Mouse (Mus musculus) kidney, adult 2 months (tissue): Measurements from ENCODE around the gene Krt35. TPM values are rescaled to one million over a fixed set of nuclear protein-coding genes. Genes with fewer than 3 reads are reported as not detected.

Experiments used
- DNase-seq: peaks from one replicate; pipeline ENCODE4 v3.0.0; 2021
- H3K27ac ChIP-seq: fragments of 200-500 bp; 2 replicates; pipeline ENCODE4 v1.5.1; 2012; ENCODE audit warnings: low read depth, low read length, control low read depth, inconsistent platforms; ENCODE audit not compliant: insufficient read depth
- H3K27me3 ChIP-seq: fragments of 200-500 bp; replicated peaks from 2 replicates; pipeline ENCODE4 v1.6.1; 2012; ENCODE audit warnings: mild to moderate bottlenecking, moderate library complexity, low read length, inconsistent platforms; ENCODE audit not compliant: control insufficient read depth, insufficient read depth
- H3K36me3 ChIP-seq: fragments of 200-500 bp; 2 replicates; pipeline ENCODE4 v1.6.1; 2012; ENCODE audit warnings: mild to moderate bottlenecking, moderate library complexity, low read length, inconsistent platforms; ENCODE audit not compliant: control insufficient read depth, insufficient read depth
- H3K4me1 ChIP-seq: fragments of 200-500 bp; 2 replicates; pipeline ENCODE4 v1.6.1; 2011; ENCODE audit warnings: low read length; ENCODE audit not compliant: control insufficient read depth, insufficient read depth
- H3K4me3 ChIP-seq: fragments of 200-500 bp; 2 replicates; pipeline ENCODE4 v1.5.1; 2011; ENCODE audit warnings: mild to moderate bottlenecking, low read depth, low read length, control low read depth; ENCODE audit not compliant: insufficient read depth
- CTCF ChIP-seq: fragments of 200-500 bp; conservative IDR thresholded peaks from 2 replicates; pipeline ENCODE4 v1.5.1; 2011; ENCODE audit warnings: low read depth, mild to moderate bottlenecking, control low read depth, low read length, moderate library complexity, mixed read lengths; ENCODE audit not compliant: insufficient read depth, insufficient read length
- POLR2A ChIP-seq: fragments of 200-500 bp; IDR thresholded peaks from one replicate; pipeline ENCODE4 v1.6.1; 2011; ENCODE audit warnings: low read depth, low read length, control low read depth
- WGBS: fragments of 180-500 bp; shearing (Covaris S2); methylation state at CpG from one replicate; pipeline ENCODE4 v1.1.7; 2018; 5-methylcytosine and 5-hydroxymethylcytosine counted together
- polyA plus RNA-seq: library from polyadenylated mRNA; depleted of rRNA; stranded (reverse); fragments of >200 nt; gene quantifications from 2 replicates; pipeline ENCODE4 v1.2.3, GENCODE M21; 2012; rRNA removed

Gene Krt35
- polyA plus RNA-seq, 1 experiment: not detected

- 46% methylated on average over 8 of the region's 8 CpGs for WGBS
- TF ChIP-seq POLR2A (no peak), CTCF (no peak)
Observed at GRCm38 (mm10) chr11:100058875-100059274, 37.2 kb downstream of the Krt35 start.

GRCm38 (mm10) chr11:100055686-100056655 is 40.1 kb downstream of the Krt35 start:
- no peak for TF ChIP-seq POLR2A
- no peak for TF ChIP-seq CTCF
- no peaks in the 10 kb centered on the region for H3K36me3 ChIP-seq
- H3K27me3 ChIP-seq: no peaks in the 10 kb centered on the region
- no peak for DNase-seq
- H3K4me3 ChIP-seq: no peak overlapping the region
- WGBS: 61% methylated on average over 9 of the region's 9 CpGs
- H3K27ac ChIP-seq: no peak overlapping the region
- H3K4me1 ChIP-seq: no peaks in the 10 kb centered on the region

More at GRCm38 (mm10) chr11:100058875-100059274, 37.2 kb downstream of the Krt35 start:
- Histone ChIP-seq H3K4me1 (no peaks in the 10 kb centered on the region), H3K27me3 (no peaks in the 10 kb centered on the region), H3K36me3 (no peaks in the 10 kb centered on the region), H3K4me3 (no peak overlapping the region), H3K27ac (no peak overlapping the region)
- no peak for DNase-seq

- WGBS: 87% methylated on average over 3 of the region's 3 CpGs
- DNase-seq: no peak
- Histone ChIP-seq H3K4me1 (no peaks in the 10 kb centered on the region), H3K27ac (no peak within 1 kb of the TSS), H3K27me3 (no peaks in the 10 kb centered on the region), H3K36me3 (no peaks in the 10 kb centered on the region), H3K4me3 (no peak within 1 kb of the TSS)
- no peak for TF ChIP-seq CTCF
- no peak for TF ChIP-seq POLR2A
Observed at GRCm38 (mm10) chr11:100050451-100050850, 45.6 kb downstream of the Krt35 start, which contains the start of gene Krt31. Gene Krt31 (minus strand): TSS chr11:100050551.

- TF ChIP-seq POLR2A (no peak), CTCF (no peak)
- Histone ChIP-seq H3K27ac (no peak overlapping the region), H3K4me3 (no peak overlapping the region), H3K4me1 (no peaks in the 10 kb centered on the region), H3K36me3 (no peaks in the 10 kb centered on the region), H3K27me3 (no peaks in the 10 kb centered on the region)
- DNase-seq: no peak
- 94% methylated on average over 2 of the region's 2 CpGs for WGBS
Observed at GRCm38 (mm10) chr11:100047193-100047592, 48.8 kb downstream of the Krt35 start.

- Histone ChIP-seq H3K27me3 (no peaks in the 10 kb centered on the region), H3K27ac (no peak overlapping the region), H3K4me1 (no peaks in the 10 kb centered on the region), H3K4me3 (no peak overlapping the region), H3K36me3 (no peaks in the 10 kb centered on the region)
- DNase-seq: no peak
- WGBS: 70% methylated on average over 6 of the region's 6 CpGs
- TF ChIP-seq POLR2A: no peak
- no peak for TF ChIP-seq CTCF
Observed at GRCm38 (mm10) chr11:100046303-100046866, 49.7 kb downstream of the Krt35 start.

Other genes with a start within 250 kb of the Krt35 start
- not detected in 2 replicates for gene Krtap4-16, start 244.6 kb downstream of the Krt35 start, polyA plus RNA-seq
- gene Gm11568, start 238.3 kb downstream of the Krt35 start, polyA plus RNA-seq: not detected in 2 replicates
- not detected in 2 replicates for gene Gm11559, start 231.8 kb downstream of the Krt35 start, polyA plus RNA-seq
- gene Krtap9-1, start 222.9 kb downstream of the Krt35 start, polyA plus RNA-seq: not detected in 2 replicates
- gene Gm11567, start 217.1 kb downstream of the Krt35 start, polyA plus RNA-seq: not detected in 2 replicates
- not detected in 2 replicates for gene Krtap31-1, start 188.3 kb downstream of the Krt35 start, polyA plus RNA-seq
- not detected in 2 replicates for gene Gm11565, start 181.5 kb downstream of the Krt35 start, polyA plus RNA-seq
- not detected in 2 replicates for gene Krtap31-2, start 159.9 kb downstream of the Krt35 start, polyA plus RNA-seq
- not detected in 2 replicates for gene Krtap9-5, start 147.8 kb downstream of the Krt35 start, polyA plus RNA-seq
- not detected in 2 replicates for gene Krtap29-1, start 117.2 kb downstream of the Krt35 start, polyA plus RNA-seq
- gene Krtap16-1, start 109.6 kb downstream of the Krt35 start, polyA plus RNA-seq: not detected in 2 replicates
- not detected in 2 replicates for gene Krtap17-1, start 102.2 kb downstream of the Krt35 start, polyA plus RNA-seq
- not detected in 2 replicates for gene Krt33a, start 80.0 kb downstream of the Krt35 start, polyA plus RNA-seq
- not detected in 2 replicates for gene Krt33b, start 66.4 kb downstream of the Krt35 start, polyA plus RNA-seq
- gene Krt34, start 54.7 kb downstream of the Krt35 start, polyA plus RNA-seq: not detected in 2 replicates
- gene Krt31, start 45.7 kb downstream of the Krt35 start, polyA plus RNA-seq: not detected in 2 replicates
- not detected in 2 replicates for gene Krt32, start 8.0 kb downstream of the Krt35 start, polyA plus RNA-seq
- 0.11 TPM in 1 of 2 replicates, not detected in the other for gene Krt36, start 9.4 kb upstream of the Krt35 start, polyA plus RNA-seq
- not detected in 2 replicates for gene Krt13, start 25.3 kb upstream of the Krt35 start, polyA plus RNA-seq
- 3.1 and 3.9 TPM in 2 replicates for gene Krt15, start 39.7 kb upstream of the Krt35 start, polyA plus RNA-seq
- gene Krt19, start 52.4 kb upstream of the Krt35 start, polyA plus RNA-seq: 13.0 and 20.1 TPM in 2 replicates
- not detected in 2 replicates for gene Krt9, start 97.0 kb upstream of the Krt35 start, polyA plus RNA-seq
- 1.3 and 1.4 TPM in 2 replicates for gene Krt14, start 111.3 kb upstream of the Krt35 start, polyA plus RNA-seq
- gene Krt16, start 152.7 kb upstream of the Krt35 start, polyA plus RNA-seq: not detected in 2 replicates
- 0.08 TPM in 1 of 2 replicates, not detected in the other for gene Krt17, start 164.8 kb upstream of the Krt35 start, polyA plus RNA-seq
- not detected in 2 replicates for gene Krt42, start 173.6 kb upstream of the Krt35 start, polyA plus RNA-seq
- 116 and 173 TPM in 2 replicates for gene Eif1, start 223.6 kb upstream of the Krt35 start, polyA plus RNA-seq
- gene Gast, start 238.2 kb upstream of the Krt35 start, polyA plus RNA-seq: not detected in 2 replicates